Mouse (Mus musculus): Measurements from ENCODE around the gene Dcps. TPM values are rescaled to one million over a fixed set of nuclear protein-coding genes. Genes with fewer than 3 reads are reported as not detected.
A peak's percentile ranks its signal among the peaks of the same experiment; 100 is the strongest.

Gene Dcps
- 84.8 and 87.0 TPM in 2 replicates for polyA plus RNA-seq (2014; fragmentation: Nextera tagmentation; extraction: Ambion mirVana)

- peak within 1 kb of the TSS; percentile 95 for H3K4me2 ChIP-seq
- peak within 1 kb of the TSS; percentile 81 for H3K27ac ChIP-seq (ENCODE audit: low read depth)
- H3K9me3 ChIP-seq (ENCODE audit: low read depth, low read length) = no peaks in the 10 kb centered on the region
- peak; percentile 99 for ATAC-seq (ENCODE audit: insufficient read depth)
- H3K36me3 ChIP-seq (ENCODE audit: insufficient read depth) = peaks cover 6% of the 10 kb centered on the region; the same call in 1 of the 2 replicates
- no peaks in the 10 kb centered on the region for H3K4me1 ChIP-seq (ENCODE audit: insufficient read depth)
- DNase-seq = peak; percentile 96
- no peaks in the 10 kb centered on the region for H3K27me3 ChIP-seq (ENCODE audit: insufficient read depth, low read length)
- peak; percentile 29; the same call in 1 of the 2 replicates for TF ChIP-seq CTCF (IDR thresholded peaks at IDR 0.05; ENCODE audit: low read depth)
- H3K4me3 ChIP-seq (ENCODE audit: low read depth, low read length) = peak within 1 kb of the TSS; percentile 68
- peak within 1 kb of the TSS; percentile 64 for H3K9ac ChIP-seq
- WGBS = under 1% methylated on average over 38 of the region's 38 CpGs
Observed at GRCm38 (mm10) chr9:35175251-35176123, at the start of gene Dcps. TSS of gene Dcps (minus strand) at chr9:35176061.

GRCm38 (mm10) chr9:35223466-35223865 is 47.6 kb upstream of the Dcps start:
- DNase-seq = no peak

GRCm38 (mm10) chr9:35217963-35218362 is 42.1 kb upstream of the Dcps start:
- Histone ChIP-seq H3K36me3 (ENCODE audit: insufficient read depth) (peaks cover 78% of the 10 kb centered on the region), H3K4me1 (ENCODE audit: insufficient read depth) (no peaks in the 10 kb centered on the region), H3K4me2 (no peak overlapping the region), H3K9me3 (ENCODE audit: low read depth, low read length) (no peaks in the 10 kb centered on the region), H3K27ac (ENCODE audit: low read depth) (no peak overlapping the region), H3K9ac (no peak overlapping the region), H3K27me3 (ENCODE audit: insufficient read depth, low read length) (no peaks in the 10 kb centered on the region), H3K4me3 (ENCODE audit: low read depth, low read length) (no peak overlapping the region)
- no peak for TF ChIP-seq CTCF (IDR thresholded peaks at IDR 0.05; ENCODE audit: low read depth)
- ATAC-seq (ENCODE audit: insufficient read depth) (no peak), DNase-seq (no peak)
- 58% methylated on average over 1 of the region's 1 CpGs for WGBS

More at GRCm38 (mm10) chr9:35223466-35223865, 47.6 kb upstream of the Dcps start:
- Histone ChIP-seq H3K27me3 (ENCODE audit: insufficient read depth, low read length) (no peaks in the 10 kb centered on the region), H3K9me3 (ENCODE audit: low read depth, low read length) (no peaks in the 10 kb centered on the region), H3K9ac (no peak overlapping the region), H3K36me3 (ENCODE audit: insufficient read depth) (peaks cover 37% of the 10 kb centered on the region; the same call in 1 of the 2 replicates), H3K4me2 (no peak overlapping the region), H3K4me1 (ENCODE audit: insufficient read depth) (no peaks in the 10 kb centered on the region), H3K4me3 (ENCODE audit: low read depth, low read length) (no peak overlapping the region), H3K27ac (ENCODE audit: low read depth) (no peak overlapping the region)
- no peak for ATAC-seq (ENCODE audit: insufficient read depth)
- WGBS = 89% methylated on average over 3 of the region's 3 CpGs
- no peak for TF ChIP-seq CTCF (IDR thresholded peaks at IDR 0.05; ENCODE audit: low read depth)

GRCm38 (mm10) chr9:35211573-35212511 is 36.0 kb upstream of the Dcps start:
- ATAC-seq (ENCODE audit: insufficient read depth) = no peak
- WGBS = 25% methylated on average over 26 of the region's 26 CpGs

DNA sequence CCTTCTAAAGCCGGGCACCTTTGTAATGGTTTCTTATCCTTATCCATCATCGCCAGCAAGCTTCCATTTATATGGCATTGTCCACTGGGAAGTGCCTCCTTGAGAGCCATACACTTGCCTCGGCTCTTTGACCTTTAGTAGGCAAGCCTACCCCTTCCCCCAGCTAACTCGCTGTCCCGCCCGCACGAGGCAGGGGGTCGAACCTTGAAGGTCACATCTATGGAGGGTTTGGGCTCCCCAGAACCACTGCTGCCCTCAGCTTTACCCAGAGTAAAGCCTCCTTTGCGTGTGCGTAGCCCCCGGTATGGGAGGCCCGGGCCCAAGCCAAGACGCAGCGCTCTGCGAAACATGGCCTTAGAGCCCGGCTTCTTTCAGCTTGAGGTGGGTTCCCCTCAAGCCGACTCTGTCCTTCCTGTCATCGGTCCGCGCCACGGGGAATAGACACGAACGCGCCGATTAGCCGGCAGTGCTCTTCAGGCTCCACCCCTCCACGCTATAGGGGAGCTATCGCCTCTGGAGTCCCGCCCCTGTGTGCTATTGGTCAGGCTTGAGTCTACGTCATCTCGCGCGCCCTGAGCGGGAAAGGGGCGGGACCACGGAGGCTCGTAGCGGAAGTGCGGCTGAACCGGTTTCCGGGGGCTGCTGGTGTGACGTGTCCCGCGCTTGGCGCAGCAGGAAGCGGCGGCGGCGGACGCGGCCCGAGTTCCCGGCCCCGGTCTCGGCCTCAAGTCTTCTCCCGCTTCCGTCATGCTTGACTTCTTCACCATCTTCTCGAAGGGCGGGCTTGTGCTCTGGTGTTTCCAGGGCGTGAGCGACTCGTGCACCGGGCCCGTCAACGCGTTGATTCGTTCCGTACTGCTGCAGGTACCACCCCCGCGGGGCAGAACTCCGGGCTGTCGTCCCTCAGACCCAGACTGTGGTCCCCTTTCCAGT is 34.9 kb upstream of the Dcps start, which contains the start of gene Foxred1:
Gene Foxred1 (minus strand): TSS at position 514 of the 933 bp plus-strand sequence.
- Histone ChIP-seq H3K9ac (peak within 1 kb of the TSS; percentile 90), H3K4me1 (ENCODE audit: insufficient read depth) (0 out of 2 replicates have a peak, but pooled peaks cover 4% of the 10 kb centered on the region), H3K9me3 (ENCODE audit: low read depth, low read length) (no peaks in the 10 kb centered on the region), H3K4me3 (ENCODE audit: low read depth, low read length) (peak within 1 kb of the TSS; percentile 91), H3K36me3 (ENCODE audit: insufficient read depth) (peaks cover 66% of the 10 kb centered on the region), H3K27me3 (ENCODE audit: insufficient read depth, low read length) (no peaks in the 10 kb centered on the region), H3K4me2 (peak within 1 kb of the TSS; percentile 88), H3K27ac (ENCODE audit: low read depth) (peak within 1 kb of the TSS; percentile 91)
- WGBS = under 1% methylated on average over 72 of the region's 72 CpGs
- DNase-seq (peak; percentile 100), ATAC-seq (ENCODE audit: insufficient read depth) (peak; percentile 100)
- TF ChIP-seq CTCF (IDR thresholded peaks at IDR 0.05; ENCODE audit: low read depth) = no peak

More at GRCm38 (mm10) chr9:35211573-35212511, 36.0 kb upstream of the Dcps start:
- peak overlapping the region; percentile 54 for H3K27ac ChIP-seq (ENCODE audit: low read depth)
- H3K36me3 ChIP-seq (ENCODE audit: insufficient read depth) = peaks cover 64% of the 10 kb centered on the region
- TF ChIP-seq CTCF (IDR thresholded peaks at IDR 0.05; ENCODE audit: low read depth) = no peak
- H3K4me3 ChIP-seq (ENCODE audit: low read depth, low read length) = peak overlapping the region; percentile 91
- H3K27me3 ChIP-seq (ENCODE audit: insufficient read depth, low read length) = no peaks in the 10 kb centered on the region
- H3K9me3 ChIP-seq (ENCODE audit: low read depth, low read length) = no peaks in the 10 kb centered on the region
- H3K9ac ChIP-seq = peak overlapping the region; percentile 90
- 0 out of 2 replicates have a peak, but pooled peaks cover 4% of the 10 kb centered on the region for H3K4me1 ChIP-seq (ENCODE audit: insufficient read depth)
- H3K4me2 ChIP-seq = peak overlapping the region; percentile 88
- DNase-seq = peak; percentile 44

DNA sequence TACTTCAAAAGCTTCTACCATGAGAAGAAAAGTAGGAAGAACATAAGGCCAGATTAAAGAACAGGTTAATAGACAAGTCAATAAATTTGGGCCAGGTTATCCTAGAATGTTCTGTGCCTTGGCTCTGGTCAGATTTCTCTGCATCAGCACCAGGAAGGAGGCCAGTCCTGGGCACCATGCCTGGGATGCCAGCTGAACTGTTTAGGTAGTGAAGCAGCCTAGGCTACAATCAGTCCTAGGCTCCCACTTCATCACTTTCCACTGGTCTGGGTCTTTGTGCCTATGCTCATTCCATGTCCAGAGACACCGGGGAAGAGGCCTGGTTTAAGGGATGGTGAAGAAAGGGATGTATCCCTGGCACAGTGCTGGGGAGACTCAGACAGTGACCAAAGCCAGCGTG is 28.6 kb upstream of the Dcps start:
- no peak for TF ChIP-seq CTCF (IDR thresholded peaks at IDR 0.05; ENCODE audit: low read depth)
- 96% methylated on average over 2 of the region's 2 CpGs for WGBS
- Histone ChIP-seq H3K27me3 (ENCODE audit: insufficient read depth, low read length) (no peaks in the 10 kb centered on the region), H3K9ac (no peak overlapping the region), H3K4me2 (no peak overlapping the region), H3K36me3 (ENCODE audit: insufficient read depth) (peaks cover 47% of the 10 kb centered on the region), H3K9me3 (ENCODE audit: low read depth, low read length) (no peaks in the 10 kb centered on the region), H3K4me3 (ENCODE audit: low read depth, low read length) (no peak overlapping the region), H3K4me1 (ENCODE audit: insufficient read depth) (no peaks in the 10 kb centered on the region), H3K27ac (ENCODE audit: low read depth) (no peak overlapping the region)
- DNase-seq (no peak), ATAC-seq (ENCODE audit: insufficient read depth) (no peak)
